Comparison of ENCODE assay signal across 10 mouse cellular contexts in genomic region chr11:111522716-111523115, GRCm38 (mm10).
DNase-seq lines count a peak whose midpoint lies in the region; ATAC-seq lines count a peak whose summit lies in the region.
"Had no signal": no experiment of that assay in that cellular context is flagged by ENCODE, and none has a peak within 500 bp of the region (broad histone marks: within the 10 kb centered on the region; RNA-seq: fewer than 3 reads in every experiment).

No protein-coding gene starts in this region.

- peak; percentile 66 for ATAC-seq in neural tube, embryonic 12.5 days (ENCODE audit: low FRiP score, low read depth)
- peak; percentile 52; the same call in 1 of the 2 replicates for ATAC-seq in hindbrain, embryonic 12.5 days (ENCODE audit: low FRiP score)
- ATAC-seq: inflammation-experienced regulatory T-cells, adult 6 months had no signal

- H3K27ac ChIP-seq in neural tube, embryonic 12.5 days, result no peak overlapping the region
- H3K27ac ChIP-seq in hindbrain, embryonic 12.5 days, result no peak overlapping the region

- intact Hi-C loops in left cerebral cortex, postnatal 10 days (cut with DNase I), result loop anchor here (10.0 kb wide), 1 partner anchor 1168 kb away; no protein-coding TSS in a partner anchor

- H3K36me3 ChIP-seq in neural tube, embryonic 12.5 days, result no peaks in the 10 kb centered on the region
- H3K36me3 ChIP-seq in hindbrain, embryonic 12.5 days, result no peaks in the 10 kb centered on the region

- H3K4me3 ChIP-seq in neural tube, embryonic 12.5 days, result no peak overlapping the region
- H3K4me3 ChIP-seq in hindbrain, embryonic 12.5 days, result no peak overlapping the region

- no peaks in the 10 kb centered on the region for H3K9me3 ChIP-seq in neural tube, embryonic 12.5 days
- no peaks in the 10 kb centered on the region for H3K9me3 ChIP-seq in hindbrain, embryonic 12.5 days (replicated peaks)

- peaks cover 3% of the 10 kb centered on the region; the same call in 1 of the 2 replicates for H3K4me1 ChIP-seq in neural tube, embryonic 12.5 days
- no peaks in the 10 kb centered on the region for H3K4me1 ChIP-seq in hindbrain, embryonic 12.5 days

- no peak overlapping the region for H3K9ac ChIP-seq in neural tube, embryonic 12.5 days
- no peak overlapping the region for H3K9ac ChIP-seq in hindbrain, embryonic 12.5 days
- H3K9ac ChIP-seq: lung, embryonic 14.5 days had no signal

- H3K4me2 ChIP-seq in neural tube, embryonic 12.5 days (replicated peaks), result no peak overlapping the region; the same call in 1 of the 2 replicates
- H3K4me2 ChIP-seq in hindbrain, embryonic 12.5 days (replicated peaks), result no peak overlapping the region
- H3K4me2 ChIP-seq: lung, embryonic 14.5 days had no signal

- DNase-seq in neural tube, embryonic 10.5 days (ENCODE audit: extremely low spot score, low spot score), result no peak
- DNase-seq in left cerebral cortex, postnatal 10 days (ENCODE audit: extremely low spot score in 1 of 2, low spot score in 2 of 2), result peak; percentile 73 to 78
- DNase-seq in right cerebral cortex, postnatal 36 days (ENCODE audit: low spot score in 2 of 2), result peak; percentile 64 to 78
- no peak for DNase-seq in spleen, postnatal 36 days (ENCODE audit: low spot score in 2 of 2)
- no peak for DNase-seq in kidney, postnatal 4 days
- DNase-seq in thymus, postnatal 4 days, result no peak

- WGBS in neural tube, embryonic 12.5 days, result 39% methylated on average over 8 of the region's 8 CpGs
- 51% methylated on average over 8 of the region's 8 CpGs for WGBS in hindbrain, embryonic 12.5 days

- no peaks in the 10 kb centered on the region for H3K27me3 ChIP-seq in neural tube, embryonic 12.5 days (replicated peaks)
- H3K27me3 ChIP-seq in hindbrain, embryonic 12.5 days, result no peaks in the 10 kb centered on the region

Comparison
In these comparisons a context has a peak if more than half of its experiments do, and no peak if none do; other contexts are left out.
1. DNase-seq: peak in left cerebral cortex, postnatal 10 days (2 of 2) and right cerebral cortex, postnatal 36 days (2 of 2); none in neural tube, embryonic 10.5 days (single experiment), spleen, postnatal 36 days (0 of 2), kidney, postnatal 4 days (0 of 2) and thymus, postnatal 4 days (single experiment).